Mouse (Mus musculus) forebrain, postnatal 0 days (tissue): ENCODE measurements around the gene Kcnmb1. TPM values are rescaled to one million over a fixed set of nuclear protein-coding genes. Genes with fewer than 3 reads are reported as not detected.

Source experiments
- ATAC-seq: fragments of 200-750 bp; cut with Nextera tagmentation; 2 replicates; pipeline ENCODE4 v1.8.0; 2017; ENCODE audit warnings: mild to moderate bottlenecking, moderate library complexity
- DNase-seq: peaks from one replicate; pipeline ENCODE4 v3.0.0-alpha.2; 2015
- H3K27ac ChIP-seq: fragments of 300-500 bp; sonication (generic); 2 replicates; pipeline ENCODE4 v1.5.1; 2014; ENCODE audit warnings: low read depth, mild to moderate bottlenecking, antibody characterized with exemption, low read length, moderate library complexity, mixed read lengths
- H3K27me3 ChIP-seq: fragments of 300-500 bp; sonication (generic); 2 replicates; pipeline ENCODE4 v1.6.1; 2014; ENCODE audit warnings: mild to moderate bottlenecking, low read length, mixed read lengths; ENCODE audit not compliant: insufficient read depth
- H3K36me3 ChIP-seq: fragments of 300-500 bp; sonication (generic); 2 replicates; pipeline ENCODE4 v1.6.1; 2014; ENCODE audit warnings: mild to moderate bottlenecking, moderate library complexity; ENCODE audit not compliant: insufficient read depth
- H3K4me1 ChIP-seq: fragments of 300-500 bp; sonication (generic); 2 replicates; pipeline ENCODE4 v1.6.1; 2014; ENCODE audit warnings: antibody characterized with exemption; ENCODE audit not compliant: insufficient read depth
- H3K4me2 ChIP-seq: fragments of 300-500 bp; sonication (generic); 2 replicates; pipeline ENCODE4 v1.6.1; 2014; ENCODE audit warnings: low read depth, mild to moderate bottlenecking, moderate library complexity
- H3K4me3 ChIP-seq: fragments of 300-500 bp; sonication (generic); 2 replicates; pipeline ENCODE4 v1.5.1; 2014; ENCODE audit warnings: low read depth, low read length, mixed read lengths
- H3K9ac ChIP-seq: fragments of 300-500 bp; sonication (generic); 2 replicates; pipeline ENCODE4 v1.6.1; 2014; ENCODE audit warnings: mild to moderate bottlenecking
- H3K9me3 ChIP-seq: fragments of 300-500 bp; sonication (generic); 2 replicates; pipeline ENCODE4 v1.6.1; 2016; ENCODE audit warnings: low read length
- CTCF ChIP-seq: sonication (generic); IDR thresholded peaks from 2 replicates; pipeline ENCODE4 v1.5.1; 2016; ENCODE audit warnings: antibody characterized with exemption, control low read depth, low read depth
- WGBS: fragments of 180-500 bp; shearing (Covaris S2); extraction: QIAGEN DNeasy Blood & Tissue Kit; methylation state at CpG from one replicate; pipeline ENCODE4 v1.1.7; 2014; 5-methylcytosine and 5-hydroxymethylcytosine counted together
- polyA plus RNA-seq: library from polyadenylated mRNA; unstranded; fragments of >200 nt; fragmentation: Nextera tagmentation; extraction: Ambion mirVana; gene quantifications from 2 replicates; pipeline ENCODE4 v1.2.1, GENCODE M21; 2015
- total RNA-seq: library from RNA; depleted of rRNA; stranded (reverse); fragments of >200 nt; gene quantifications from 2 replicates; pipeline ENCODE4 v1.2.3, GENCODE M21; 2014; rRNA removed

Kcnmb1 gene
- total RNA-seq (0.10 and 0.15 TPM in 2 replicates), polyA plus RNA-seq (0.10 and 0.13 TPM in 2 replicates)

DNA sequence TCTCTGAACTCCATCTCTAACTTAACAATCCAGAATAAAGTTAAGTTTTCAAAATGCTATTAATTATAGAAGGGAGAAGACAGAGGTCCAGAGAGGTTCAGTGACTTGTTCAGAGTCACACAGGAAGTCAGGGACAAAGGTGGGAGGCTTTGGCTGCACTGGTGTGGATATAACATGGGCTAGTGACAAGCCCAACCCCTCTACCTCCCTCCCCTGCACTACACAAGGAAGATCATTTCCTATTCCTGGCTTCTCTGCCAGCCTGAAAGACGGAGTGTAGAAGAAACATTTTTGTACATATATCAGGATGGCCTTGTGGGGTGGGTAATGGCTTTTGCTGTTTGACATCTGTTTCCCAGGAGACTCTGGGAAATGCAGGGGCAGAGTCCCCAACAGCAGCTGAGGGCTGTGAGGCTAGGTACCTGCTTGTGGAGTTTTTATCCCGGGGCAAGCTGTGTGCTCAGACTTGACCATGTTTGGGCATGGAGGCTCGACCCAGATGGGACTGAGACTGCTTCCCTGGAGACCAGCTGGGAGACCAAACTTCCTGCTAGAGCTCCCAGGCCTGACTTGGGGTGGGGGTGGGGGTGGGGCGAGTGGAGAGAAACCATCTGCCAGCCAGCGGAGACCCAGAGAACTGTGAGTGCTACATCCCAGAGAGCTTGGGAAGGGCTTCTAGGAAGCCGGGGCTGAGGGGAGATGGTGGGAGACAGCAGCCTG, at the start of gene Kcnmb1:
TSS of gene Kcnmb1 (plus strand) at position 326 of the 720 bp plus-strand sequence.
- no peak within 1 kb of the TSS for H3K9ac ChIP-seq
- no peak within 1 kb of the TSS for H3K27ac ChIP-seq
- no peak within 1 kb of the TSS for H3K4me2 ChIP-seq
- ATAC-seq = peak; percentile 73
- no peak for DNase-seq
- H3K4me1 ChIP-seq = no peaks in the 10 kb centered on the region
- no peak within 1 kb of the TSS for H3K4me3 ChIP-seq
- no peaks in the 10 kb centered on the region for H3K9me3 ChIP-seq
- no peaks in the 10 kb centered on the region for H3K27me3 ChIP-seq
- TF ChIP-seq CTCF = no peak
- H3K36me3 ChIP-seq = no peaks in the 10 kb centered on the region
- 52% methylated on average over 6 of the region's 6 CpGs for WGBS

GRCm38 (mm10) chr11:33913061-33913460, 49.8 kb upstream of the Kcnmb1 start:
- DNase-seq (no peak), ATAC-seq (no peak)
- WGBS = 85% methylated on average over 7 of the region's 7 CpGs
- no peaks in the 10 kb centered on the region for H3K36me3 ChIP-seq
- H3K4me3 ChIP-seq = no peak overlapping the region
- no peak overlapping the region for H3K27ac ChIP-seq
- TF ChIP-seq CTCF = no peak
- no peaks in the 10 kb centered on the region for H3K4me1 ChIP-seq
- H3K27me3 ChIP-seq = no peaks in the 10 kb centered on the region
- H3K9me3 ChIP-seq = no peaks in the 10 kb centered on the region
- H3K4me2 ChIP-seq = no peak overlapping the region
- no peak overlapping the region for H3K9ac ChIP-seq

- Histone ChIP-seq H3K9me3 (no peaks in the 10 kb centered on the region), H3K36me3 (no peaks in the 10 kb centered on the region), H3K9ac (no peak overlapping the region), H3K4me2 (no peak overlapping the region), H3K27me3 (no peaks in the 10 kb centered on the region), H3K27ac (no peak overlapping the region), H3K4me1 (no peaks in the 10 kb centered on the region), H3K4me3 (no peak overlapping the region)
- no peak for DNase-seq
- WGBS = 53% methylated on average over 12 of the region's 12 CpGs
- no peak for ATAC-seq
- TF ChIP-seq CTCF = no peak
Observed at GRCm38 (mm10) chr11:33914216-33914615, 48.6 kb upstream of the Kcnmb1 start.

- 24% methylated on average over 6 of the region's 6 CpGs for WGBS
- H3K4me3 ChIP-seq = no peak overlapping the region
- no peaks in the 10 kb centered on the region for H3K9me3 ChIP-seq
- ATAC-seq (peak; percentile 80), DNase-seq (peak; percentile 89)
- TF ChIP-seq CTCF = peak; percentile 99
- no peak overlapping the region for H3K9ac ChIP-seq
- H3K4me1 ChIP-seq = no peaks in the 10 kb centered on the region
- no peaks in the 10 kb centered on the region for H3K27me3 ChIP-seq
- H3K27ac ChIP-seq = no peak overlapping the region
- no peak overlapping the region for H3K4me2 ChIP-seq
- no peaks in the 10 kb centered on the region for H3K36me3 ChIP-seq
Observed at GRCm38 (mm10) chr11:33917574-33917973, 45.2 kb upstream of the Kcnmb1 start.

GRCm38 (mm10) chr11:33918424-33918823, 44.4 kb upstream of the Kcnmb1 start:
- no peak for TF ChIP-seq CTCF
- H3K27me3 ChIP-seq = no peaks in the 10 kb centered on the region
- DNase-seq (no peak), ATAC-seq (no peak)
- H3K4me3 ChIP-seq = no peak overlapping the region
- H3K27ac ChIP-seq = no peak overlapping the region
- no peaks in the 10 kb centered on the region for H3K36me3 ChIP-seq
- H3K4me2 ChIP-seq = no peak overlapping the region
- H3K9ac ChIP-seq = no peak overlapping the region
- H3K9me3 ChIP-seq = no peaks in the 10 kb centered on the region
- WGBS = 24% methylated on average over 2 of the region's 2 CpGs
- H3K4me1 ChIP-seq = no peaks in the 10 kb centered on the region

GRCm38 (mm10) chr11:33919826-33920225, 43.0 kb upstream of the Kcnmb1 start:
- Histone ChIP-seq H3K9me3 (no peaks in the 10 kb centered on the region), H3K36me3 (no peaks in the 10 kb centered on the region), H3K27ac (no peak overlapping the region), H3K4me3 (no peak overlapping the region), H3K9ac (no peak overlapping the region), H3K27me3 (no peaks in the 10 kb centered on the region), H3K4me1 (no peaks in the 10 kb centered on the region), H3K4me2 (no peak overlapping the region)
- ATAC-seq (no peak), DNase-seq (no peak)
- 85% methylated on average over 7 of the region's 7 CpGs for WGBS
- TF ChIP-seq CTCF = no peak

DNA sequence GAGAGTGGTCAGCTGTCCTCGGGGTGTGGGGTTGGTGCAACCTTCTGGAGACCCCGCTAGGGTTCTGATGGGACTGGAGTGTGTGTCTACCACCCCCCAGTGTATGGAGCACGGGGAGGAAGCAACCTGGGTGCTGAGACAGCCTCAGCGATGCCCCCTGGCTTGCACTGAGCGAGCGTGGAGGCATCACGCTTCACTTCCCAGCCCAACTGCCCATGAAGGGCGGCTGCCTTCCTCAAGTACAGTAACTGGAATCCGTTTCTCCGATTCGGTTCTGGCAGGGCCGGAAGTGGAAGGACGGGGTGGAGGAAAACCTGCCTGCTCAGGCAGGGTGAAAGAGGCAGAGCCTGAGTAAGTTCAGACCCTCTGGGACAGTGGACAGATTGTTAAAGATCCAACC, 41.4 kb upstream of the Kcnmb1 start:
- ATAC-seq (no peak), DNase-seq (no peak)
- WGBS = 65% methylated on average over 13 of the region's 13 CpGs
- TF ChIP-seq CTCF = no peak
- Histone ChIP-seq H3K4me2 (no peak overlapping the region), H3K27me3 (no peaks in the 10 kb centered on the region), H3K4me1 (no peaks in the 10 kb centered on the region), H3K36me3 (no peaks in the 10 kb centered on the region), H3K9me3 (no peaks in the 10 kb centered on the region), H3K4me3 (no peak overlapping the region), H3K9ac (no peak overlapping the region), H3K27ac (no peak overlapping the region)
